7 mouse cellular contexts compared by ENCODE assay signal in the genomic region with DNA sequence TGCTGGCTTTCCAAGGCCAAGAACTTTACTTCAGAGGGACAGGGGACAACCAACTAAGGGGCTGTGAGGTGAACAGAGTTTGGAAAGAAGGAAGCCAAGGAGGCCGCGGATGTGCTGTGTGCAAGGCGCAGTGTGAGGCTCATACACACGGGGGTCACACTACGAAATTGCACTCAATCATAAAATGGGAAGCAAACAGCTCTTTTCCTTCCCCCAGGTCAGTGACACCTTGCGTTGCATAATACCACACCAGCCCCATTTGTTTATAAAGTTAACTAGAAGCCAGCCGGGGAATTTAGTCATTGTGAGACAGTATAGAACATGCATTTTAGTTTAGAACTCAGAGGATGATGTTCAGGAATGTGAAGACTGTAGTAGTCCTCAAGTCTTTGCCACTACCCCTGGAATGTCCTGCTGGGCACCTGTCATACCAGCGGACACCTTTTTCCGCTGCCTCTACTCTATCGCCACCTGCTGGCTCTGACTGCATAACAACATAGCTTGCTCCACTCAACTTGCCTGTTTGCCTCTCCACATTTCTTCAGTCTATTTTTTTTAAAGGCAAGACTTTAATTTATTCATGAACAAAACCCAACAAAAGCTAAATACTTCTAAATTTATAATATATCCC.
DNase-seq lines count a peak whose midpoint lies in the region; ATAC-seq and TF ChIP-seq lines count a peak whose summit lies in the region.

No protein-coding gene starts in this region.

- WGBS in hindbrain, embryonic 16.5 days: 46% methylated on average over 10 of the region's 10 CpGs
- 32% methylated on average over 10 of the region's 10 CpGs for WGBS in spleen, adult 2 months

- no peaks in the 10 kb centered on the region for H3K36me3 ChIP-seq in hindbrain, embryonic 16.5 days (ENCODE audit: control insufficient read depth, insufficient read depth, low read length)
- H3K36me3 ChIP-seq in spleen, adult 2 months (ENCODE audit: control insufficient read depth, insufficient read depth, low read length): no peaks in the 10 kb centered on the region

- no peak for TF ChIP-seq POLR2A in spleen, adult 2 months (IDR thresholded peaks at IDR 0.05; ENCODE audit: low read depth, low read length)

- intact Hi-C loops in left cerebral cortex, postnatal 25 days (cut with DNase I): loop anchor here (1.0 to 5.0 kb wide), 4 partner anchors 64 to 223 kb away; a partner anchor contains a TSS

- peak; percentile 81 for DNase-seq in ZHBTc4 (ENCODE audit: low read depth, low spot score)
- peak; percentile 62 for DNase-seq in cerebellum, adult 9-10 months
- DNase-seq in frontal cortex, postnatal 25 days (ENCODE audit: low spot score in 2 of 2): peak; percentile 47 to 58
- peak; percentile 65 to 74 for DNase-seq in left cerebral cortex, postnatal 25 days (ENCODE audit: low spot score in 2 of 2)
- DNase-seq in mesoderm, embryonic 11.5 days (ENCODE audit: low read depth, low spot score): peak; percentile 72
- peak; percentile 38 to 77 for DNase-seq in spleen, adult 2 months (ENCODE audit: low read depth in 1 of 2, low spot score in 2 of 2)

- no peak overlapping the region for H3K27ac ChIP-seq in hindbrain, embryonic 16.5 days (ENCODE audit: low read depth, low read length)
- peak overlapping the region; percentile 60; the same call in 1 of the 2 replicates for H3K27ac ChIP-seq in spleen, adult 2 months (ENCODE audit: insufficient read depth, low read length)

- no peaks in the 10 kb centered on the region for H3K27me3 ChIP-seq in hindbrain, embryonic 16.5 days (replicated peaks; ENCODE audit: control insufficient read depth, insufficient read depth, low read length)
- H3K27me3 ChIP-seq in spleen, adult 2 months (ENCODE audit: control insufficient read depth, insufficient read depth, low read length): no peaks in the 10 kb centered on the region

- peaks cover 8% of the 10 kb centered on the region for H3K4me1 ChIP-seq in hindbrain, embryonic 16.5 days (ENCODE audit: control insufficient read depth, insufficient read depth, low read depth, low read length)
- peaks cover 4% of the 10 kb centered on the region; the same call in 1 of the 2 replicates for H3K4me1 ChIP-seq in spleen, adult 2 months (ENCODE audit: control insufficient read depth, insufficient read depth, insufficient read length)

- no peak overlapping the region for H3K4me3 ChIP-seq in hindbrain, embryonic 16.5 days (ENCODE audit: low read length)
- H3K4me3 ChIP-seq in spleen, adult 2 months (ENCODE audit: extremely low read depth, insufficient read depth, insufficient read length): no peak overlapping the region; the same call in 1 of the 2 replicates

- TF ChIP-seq CTCF in spleen, adult 2 months (IDR thresholded peaks at IDR 0.05; ENCODE audit: extremely low read depth, insufficient read depth, insufficient read length, insufficient replicate concordance): peak; percentile 80; the same call in 1 of the 2 replicates

- no peaks in the 10 kb centered on the region for H3K9me3 ChIP-seq in hindbrain, embryonic 16.5 days (ENCODE audit: control insufficient read depth, low read length)

- ATAC-seq in hindbrain, embryonic 16.5 days: peak; percentile 32; the same call in 1 of the 2 replicates

- H3K4me2 ChIP-seq in hindbrain, embryonic 16.5 days (ENCODE audit: low read length): no peak overlapping the region

- no peak overlapping the region for H3K9ac ChIP-seq in hindbrain, embryonic 16.5 days (ENCODE audit: low read depth, low read length)
